In genomic region chr2:73271459-73272161, GRCm38 (mm10) we compare ENCODE assay signal across 8 mouse cellular contexts. TPM values are rescaled to one million over a fixed set of nuclear protein-coding genes. Genes with fewer than 3 reads are reported as not detected.
DNase-seq lines count a peak whose midpoint lies in the region; ATAC-seq and TF ChIP-seq lines count a peak whose summit lies in the region.

TSS of gene Sp9 (plus strand) at chr2:73271925.

- H3K27me3 ChIP-seq in E14TG2a.4 (ENCODE audit: insufficient read depth, low read length): peaks cover 90% of the 10 kb centered on the region
- peaks cover 65% of the 10 kb centered on the region for H3K27me3 ChIP-seq in embryonic facial prominence, embryonic 15.5 days
- H3K27me3 ChIP-seq in hindbrain, embryonic 10.5 days (ENCODE audit: insufficient read depth, poor library complexity, severe bottlenecking): peaks cover 93% of the 10 kb centered on the region
- H3K27me3 ChIP-seq in neural tube, embryonic 13.5 days: peaks cover 90% of the 10 kb centered on the region

- TF ChIP-seq CTCF in E14TG2a.4 (conservative IDR thresholded peaks at IDR 0.05; ENCODE audit: low read length): no peak

- H3K4me1 ChIP-seq in E14TG2a.4 (replicated peaks; ENCODE audit: low read depth, low read length): peaks cover 34% of the 10 kb centered on the region
- H3K4me1 ChIP-seq in embryonic facial prominence, embryonic 15.5 days: peaks cover 48% of the 10 kb centered on the region
- peaks cover 66% of the 10 kb centered on the region for H3K4me1 ChIP-seq in hindbrain, embryonic 10.5 days (replicated peaks)
- H3K4me1 ChIP-seq in neural tube, embryonic 13.5 days (replicated peaks): peaks cover 39% of the 10 kb centered on the region

- intact Hi-C loops in gastrocnemius, postnatal 14 days (cut with DNase I; ENCODE audit: low total_unique reads): loop anchor here (10.0 kb wide), 2 partner anchors 757 to 1737 kb away; no protein-coding TSS in a partner anchor

- peak; percentile 83 for ATAC-seq in embryonic facial prominence, embryonic 15.5 days (ENCODE audit: insufficient number of reproducible peaks, low FRiP score, low TSS enrichment, low read depth)
- ATAC-seq in neural tube, embryonic 13.5 days (ENCODE audit: low read depth): peak; percentile 82

- peak; percentile 19 for DNase-seq in gastrocnemius, postnatal 14 days
- no peak for DNase-seq in gastrocnemius, adult 18-20 months (ENCODE audit: low spot score)
- peak; percentile 90 for DNase-seq in hindbrain, embryonic 10.5 days (ENCODE audit: low spot score)
- peak; percentile 62 for DNase-seq in liver
- no peak for DNase-seq in ovary, adult 18-20 months (ENCODE audit: low spot score)

- peak within 1 kb of the TSS; percentile 56 for H3K4me2 ChIP-seq in embryonic facial prominence, embryonic 15.5 days (replicated peaks)
- peak within 1 kb of the TSS; percentile 53 for H3K4me2 ChIP-seq in neural tube, embryonic 13.5 days

- H3K9ac ChIP-seq in embryonic facial prominence, embryonic 15.5 days: no peak within 1 kb of the TSS
- H3K9ac ChIP-seq in neural tube, embryonic 13.5 days: peak within 1 kb of the TSS; percentile 62

- H3K36me3 ChIP-seq in E14TG2a.4 (ENCODE audit: insufficient read depth, low read length): no peaks in the 10 kb centered on the region
- H3K36me3 ChIP-seq in embryonic facial prominence, embryonic 15.5 days: no peaks in the 10 kb centered on the region
- peaks cover 16% of the 10 kb centered on the region for H3K36me3 ChIP-seq in hindbrain, embryonic 10.5 days
- H3K36me3 ChIP-seq in neural tube, embryonic 13.5 days: no peaks in the 10 kb centered on the region

- H3K27ac ChIP-seq in embryonic facial prominence, embryonic 15.5 days (replicated peaks): peak within 1 kb of the TSS; percentile 28; the same call in 1 of the 2 replicates
- H3K27ac ChIP-seq in hindbrain, embryonic 10.5 days: peak within 1 kb of the TSS; percentile 93
- 0 out of 2 replicates have a peak within 1 kb of the TSS, but pooled peaks have one; percentile 28 for H3K27ac ChIP-seq in neural tube, embryonic 13.5 days (replicated peaks)

- peak within 1 kb of the TSS; percentile 68 for H3K4me3 ChIP-seq in E14TG2a.4 (replicated peaks; ENCODE audit: low read length)
- H3K4me3 ChIP-seq in embryonic facial prominence, embryonic 15.5 days (replicated peaks): peak within 1 kb of the TSS; percentile 45
- peak within 1 kb of the TSS; percentile 70 for H3K4me3 ChIP-seq in hindbrain, embryonic 10.5 days
- H3K4me3 ChIP-seq in neural tube, embryonic 13.5 days: peak within 1 kb of the TSS; percentile 41

- H3K9me3 ChIP-seq in E14TG2a.4 (ENCODE audit: low read length): no peaks in the 10 kb centered on the region
- H3K9me3 ChIP-seq in embryonic facial prominence, embryonic 15.5 days (replicated peaks): no peaks in the 10 kb centered on the region
- H3K9me3 ChIP-seq in hindbrain, embryonic 10.5 days: no peaks in the 10 kb centered on the region
- no peaks in the 10 kb centered on the region for H3K9me3 ChIP-seq in neural tube, embryonic 13.5 days

- WGBS in embryonic facial prominence, embryonic 15.5 days: under 1% methylated on average over 48 of the region's 48 CpGs
- under 1% methylated on average over 48 of the region's 48 CpGs for WGBS in hindbrain, embryonic 10.5 days
- WGBS in neural tube, embryonic 13.5 days: under 1% methylated on average over 48 of the region's 48 CpGs

RNA-seq across cellular contexts. Expression of gene Sp9, which starts in this region (rescaled TPM):
- not detected for total RNA-seq in gastrocnemius, postnatal 14 days (2021)
- not detected for total RNA-seq in gastrocnemius, adult 18-20 months (2021)
- 2.7 and 2.9 TPM in 2 replicates for polyA plus RNA-seq in embryonic facial prominence, embryonic 15.5 days (2015; fragmentation: Nextera tagmentation; extraction: Ambion mirVana)
- 1.9 and 2.3 TPM in 2 replicates for polyA plus RNA-seq in hindbrain, embryonic 10.5 days (2016; fragmentation: Nextera tagmentation; extraction: Ambion mirVana)
- 1.5 TPM in 2 replicates for polyA plus RNA-seq in neural tube, embryonic 13.5 days (2015; fragmentation: Nextera tagmentation; extraction: Ambion mirVana)

Comparison
In these comparisons a context has a peak if more than half of its experiments do, and no peak if none do; other contexts are left out.
1. Peak in DNase-seq in gastrocnemius, postnatal 14 days; RNA of the gene not detected or under 1 TPM.
2. DNase-seq: peak in hindbrain, embryonic 10.5 days (single experiment) and liver (single experiment); none in gastrocnemius, adult 18-20 months (single experiment) and ovary, adult 18-20 months (single experiment).
3. H3K27ac ChIP-seq: peak in every context shown above with its lines; median percentile 93 in hindbrain, embryonic 10.5 days; 28 in embryonic facial prominence, embryonic 15.5 days; 28 in neural tube, embryonic 13.5 days.
4. Peak in every context shown above with its lines, with median percentiles within 50 percentile points of each other: H3K4me3 ChIP-seq.